Mouse (Mus musculus) testis, adult 2 months (tissue): ENCODE measurements around the gene Ankrd28.

Experiments
- CTCF ChIP-seq: fragments of 200-500 bp; IDR thresholded peaks from 2 replicates; pipeline ENCODE4 v1.5.1; 2012; ENCODE audit warnings: low read depth, mild to moderate bottlenecking, inconsistent platforms, low read length, moderate library complexity; ENCODE audit not compliant: control insufficient read depth, insufficient read depth, insufficient replicate concordance
- POLR2A ChIP-seq: fragments of 200-500 bp; IDR thresholded peaks from 2 replicates; pipeline ENCODE4 v1.6.1; 2012; ENCODE audit warnings: low read depth, mild to moderate bottlenecking, inconsistent platforms, low read length, moderate library complexity; ENCODE audit not compliant: control insufficient read depth

DNA sequence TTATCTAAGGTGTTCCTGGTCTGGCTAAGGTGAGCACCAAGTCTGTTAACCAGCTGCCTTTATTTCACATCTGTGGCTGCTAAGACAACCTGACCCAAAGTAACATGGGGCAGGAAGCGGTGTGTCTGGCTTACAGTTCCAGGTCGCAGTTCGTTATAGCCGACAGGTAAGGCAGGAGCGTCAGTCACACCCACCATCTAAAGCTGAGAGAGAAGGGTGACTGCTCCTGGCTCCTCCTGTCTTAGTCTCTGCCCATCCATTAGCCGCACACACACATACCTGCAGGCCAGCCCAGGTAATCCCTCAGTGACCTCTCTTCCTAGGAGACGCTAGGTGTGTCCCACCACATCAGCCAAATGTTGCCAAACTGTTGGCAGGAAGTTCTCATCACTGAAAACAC, 174.1 kb downstream of the Ankrd28 start:
- TF ChIP-seq CTCF: no peak
- no peak for TF ChIP-seq POLR2A
